Mouse (Mus musculus): ENCODE results near the gene Add1. TPM values are rescaled to one million over a fixed set of nuclear protein-coding genes. Genes with fewer than 3 reads are reported as not detected.
A peak's percentile ranks its signal among the peaks of the same experiment; 100 is the strongest.
"Not testable (repeated sequence)": the region's sequence is repeated elsewhere in the genome, so short reads cannot be mapped to it uniquely, and the experiment has no call there.

Gene Add1
- polyA plus RNA-seq, 1 experiment from 2014 or later = 206 TPM

- H3K4me3 ChIP-seq = no peak overlapping the region
- H3K9me3 ChIP-seq = no peaks in the 10 kb centered on the region
- WGBS = 67% methylated on average over 1 of the region's 1 CpGs
- no peak overlapping the region for H3K4me2 ChIP-seq (replicated peaks)
- no peak for ATAC-seq (ENCODE audit: low FRiP score, low read depth)
- peaks cover 51% of the 10 kb centered on the region for H3K36me3 ChIP-seq
- H3K4me1 ChIP-seq = no peaks in the 10 kb centered on the region
- no peak overlapping the region for H3K9ac ChIP-seq (replicated peaks)
- H3K27me3 ChIP-seq = no peaks in the 10 kb centered on the region
- H3K27ac ChIP-seq (replicated peaks) = no peak overlapping the region
Measured at GRCm38 (mm10) chr5:34563854-34564253, 9.6 kb upstream of the Add1 start.

- no peak overlapping the region for H3K27ac ChIP-seq (replicated peaks)
- no peak overlapping the region for H3K9ac ChIP-seq (replicated peaks)
- H3K27me3 ChIP-seq = no peaks in the 10 kb centered on the region
- no peak for ATAC-seq (ENCODE audit: low FRiP score, low read depth)
- H3K9me3 ChIP-seq = no peaks in the 10 kb centered on the region
- H3K4me2 ChIP-seq (replicated peaks) = no peak overlapping the region
- WGBS = 86% methylated on average over 4 of the region's 4 CpGs
- peaks cover 46% of the 10 kb centered on the region for H3K36me3 ChIP-seq
- H3K4me1 ChIP-seq = no peaks in the 10 kb centered on the region
- no peak overlapping the region for H3K4me3 ChIP-seq
Measured at GRCm38 (mm10) chr5:34564291-34564690, 9.2 kb upstream of the Add1 start.

- peaks cover 32% of the 10 kb centered on the region for H3K36me3 ChIP-seq
- no peak overlapping the region for H3K4me3 ChIP-seq
- no peaks in the 10 kb centered on the region for H3K4me1 ChIP-seq
- 86% methylated on average over 7 of the region's 7 CpGs for WGBS
- H3K9me3 ChIP-seq = no peaks in the 10 kb centered on the region
- no peak for ATAC-seq (ENCODE audit: low FRiP score, low read depth)
- H3K27ac ChIP-seq (replicated peaks) = no peak overlapping the region
- no peak overlapping the region for H3K4me2 ChIP-seq (replicated peaks)
- no peak overlapping the region for H3K9ac ChIP-seq (replicated peaks)
- H3K27me3 ChIP-seq = no peaks in the 10 kb centered on the region
Measured at GRCm38 (mm10) chr5:34565545-34566283, 7.8 kb upstream of the Add1 start.

- Histone ChIP-seq H3K4me1 (peaks cover 16% of the 10 kb centered on the region), H3K27me3 (no peaks in the 10 kb centered on the region), H3K9me3 (no peaks in the 10 kb centered on the region), H3K4me2 (replicated peaks) (no peak overlapping the region), H3K4me3 (no peak overlapping the region), H3K36me3 (no peaks in the 10 kb centered on the region), H3K27ac (replicated peaks) (no peak overlapping the region), H3K9ac (replicated peaks) (no peak overlapping the region)
- no peak for ATAC-seq (ENCODE audit: low FRiP score, low read depth)
- WGBS = 87% methylated on average over 3 of the region's 3 CpGs
Measured at GRCm38 (mm10) chr5:34571551-34571950, 1.9 kb upstream of the Add1 start.

- peak overlapping the region; percentile 96; the same call in 1 of the 2 replicates for H3K4me3 ChIP-seq
- not testable (repeated sequence) for H3K9me3 ChIP-seq; H3K27me3 ChIP-seq; ATAC-seq (ENCODE audit: low FRiP score, low read depth); H3K36me3 ChIP-seq
- H3K27ac ChIP-seq (replicated peaks) = peak overlapping the region; percentile 95
- peak overlapping the region; percentile 66 for H3K4me2 ChIP-seq (replicated peaks)
- 53% methylated on average over 4 of the region's 4 CpGs for WGBS
- peaks cover 16% of the 10 kb centered on the region for H3K4me1 ChIP-seq
- H3K9ac ChIP-seq (replicated peaks) = peak overlapping the region; percentile 97; the same call in 1 of the 2 replicates
Measured at GRCm38 (mm10) chr5:34572568-34572967, 896 bp upstream of the Add1 start.

- Histone ChIP-seq H3K4me1 (peaks cover 16% of the 10 kb centered on the region), H3K4me2 (replicated peaks) (peak overlapping the region; percentile 66), H3K4me3 (peak overlapping the region; percentile 96), H3K9ac (replicated peaks) (peak overlapping the region; percentile 97), H3K36me3 (no peaks in the 10 kb centered on the region), H3K27me3 (no peaks in the 10 kb centered on the region), H3K27ac (replicated peaks) (no peak overlapping the region), H3K9me3 (no peaks in the 10 kb centered on the region)
- WGBS = 45% methylated on average over 10 of the region's 10 CpGs
- ATAC-seq (ENCODE audit: low FRiP score, low read depth) = no peak
Measured at GRCm38 (mm10) chr5:34574721-34575120, 1.3 kb downstream of the Add1 start.

GRCm38 (mm10) chr5:34576286-34576685 is 2.8 kb downstream of the Add1 start:
- ATAC-seq (ENCODE audit: low FRiP score, low read depth) = no peak
- 98% methylated on average over 1 of the region's 1 CpGs for WGBS

GRCm38 (mm10) chr5:34578038-34578655 is 4.7 kb downstream of the Add1 start:
- H3K4me2 ChIP-seq (replicated peaks) = no peak overlapping the region
- no peak overlapping the region for H3K27ac ChIP-seq (replicated peaks)
- WGBS = 96% methylated on average over 7 of the region's 7 CpGs
- H3K4me3 ChIP-seq = no peak overlapping the region
- no peaks in the 10 kb centered on the region for H3K27me3 ChIP-seq
- no peaks in the 10 kb centered on the region for H3K36me3 ChIP-seq
- no peak for ATAC-seq (ENCODE audit: low FRiP score, low read depth)
- H3K9ac ChIP-seq (replicated peaks) = no peak overlapping the region
- H3K4me1 ChIP-seq = peaks cover 13% of the 10 kb centered on the region
- no peaks in the 10 kb centered on the region for H3K9me3 ChIP-seq

More at GRCm38 (mm10) chr5:34576286-34576685, 2.8 kb downstream of the Add1 start:
- Histone ChIP-seq H3K4me2 (replicated peaks) (no peak overlapping the region), H3K9ac (replicated peaks) (no peak overlapping the region), H3K27me3 (no peaks in the 10 kb centered on the region), H3K36me3 (no peaks in the 10 kb centered on the region), H3K4me3 (no peak overlapping the region), H3K27ac (replicated peaks) (no peak overlapping the region), H3K4me1 (peaks cover 16% of the 10 kb centered on the region), H3K9me3 (no peaks in the 10 kb centered on the region)

GRCm38 (mm10) chr5:34579377-34579776 is 5.9 kb downstream of the Add1 start:
- H3K9me3 ChIP-seq = no peaks in the 10 kb centered on the region
- no peak overlapping the region for H3K4me3 ChIP-seq
- no peak overlapping the region for H3K9ac ChIP-seq (replicated peaks)
- H3K36me3 ChIP-seq = no peaks in the 10 kb centered on the region
- 92% methylated on average over 3 of the region's 3 CpGs for WGBS
- no peak overlapping the region for H3K4me2 ChIP-seq (replicated peaks)
- no peaks in the 10 kb centered on the region for H3K27me3 ChIP-seq
- H3K4me1 ChIP-seq = peaks cover 12% of the 10 kb centered on the region
- no peak for ATAC-seq (ENCODE audit: low FRiP score, low read depth)
- no peak overlapping the region for H3K27ac ChIP-seq (replicated peaks)

- not testable (repeated sequence) for H3K9ac ChIP-seq (replicated peaks); H3K4me1 ChIP-seq; H3K36me3 ChIP-seq; H3K4me3 ChIP-seq; H3K9me3 ChIP-seq; H3K4me2 ChIP-seq (replicated peaks); H3K27me3 ChIP-seq
- WGBS = 62% methylated on average over 10 of the region's 10 CpGs
- H3K27ac ChIP-seq (replicated peaks) = peak overlapping the region; percentile 46
- ATAC-seq (ENCODE audit: low FRiP score, low read depth) = peak; percentile 62; the same call in 1 of the 2 replicates
Measured at GRCm38 (mm10) chr5:34581671-34582313, 8.3 kb downstream of the Add1 start.

GRCm38 (mm10) chr5:34582314-34582675 is 8.8 kb downstream of the Add1 start:
- no peaks in the 10 kb centered on the region for H3K36me3 ChIP-seq
- no peak overlapping the region for H3K4me3 ChIP-seq
- no peak for ATAC-seq (ENCODE audit: low FRiP score, low read depth)
- no peak overlapping the region for H3K9ac ChIP-seq (replicated peaks)
- peak overlapping the region; percentile 46 for H3K27ac ChIP-seq (replicated peaks)
- H3K4me2 ChIP-seq (replicated peaks) = no peak overlapping the region
- WGBS = 85% methylated on average over 5 of the region's 5 CpGs
- peaks cover 8% of the 10 kb centered on the region; the same call in 1 of the 2 replicates for H3K4me1 ChIP-seq
- no peaks in the 10 kb centered on the region for H3K27me3 ChIP-seq
- H3K9me3 ChIP-seq = no peaks in the 10 kb centered on the region

- Histone ChIP-seq H3K27ac (replicated peaks) (no peak overlapping the region), H3K36me3 (no peaks in the 10 kb centered on the region), H3K9ac (replicated peaks) (no peak overlapping the region), H3K9me3 (no peaks in the 10 kb centered on the region), H3K27me3 (no peaks in the 10 kb centered on the region), H3K4me2 (replicated peaks) (no peak overlapping the region), H3K4me3 (no peak overlapping the region), H3K4me1 (peaks cover 20% of the 10 kb centered on the region)
- ATAC-seq (ENCODE audit: low FRiP score, low read depth) = no peak
- WGBS = 61% methylated on average over 5 of the region's 5 CpGs
Measured at GRCm38 (mm10) chr5:34585216-34585615, 11.8 kb downstream of the Add1 start.
